Mouse (Mus musculus) neural tube, embryonic 13.5 days (tissue): ENCODE results near the gene Mslnl. TPM values are rescaled to one million over a fixed set of nuclear protein-coding genes. Genes with fewer than 3 reads are reported as not detected.
A peak's percentile ranks its signal among the peaks of the same experiment; 100 is the strongest.
"Not testable (repeated sequence)": the region's sequence is repeated elsewhere in the genome, so short reads cannot be mapped to it uniquely, and the experiment has no call there.

Experiments
- ATAC-seq: fragments of 200-750 bp; cut with Nextera tagmentation; 2 replicates; pipeline ENCODE4 v1.8.0; 2017; ENCODE audit warnings: low read depth, mild to moderate bottlenecking, moderate TSS enrichment, moderate library complexity
- H3K27ac ChIP-seq: fragments of 300-500 bp; sonication (generic); replicated peaks from 2 replicates; pipeline ENCODE4 v1.5.1; 2015; ENCODE audit warnings: moderate library complexity, mild to moderate bottlenecking, inconsistent platforms
- H3K27me3 ChIP-seq: fragments of 300-500 bp; sonication (generic); 2 replicates; pipeline ENCODE4 v1.6.1; 2015; ENCODE audit warnings: mild to moderate bottlenecking, inconsistent platforms
- H3K36me3 ChIP-seq: fragments of 300-500 bp; sonication (generic); 2 replicates; pipeline ENCODE4 v1.6.1; 2015; ENCODE audit warnings: mild to moderate bottlenecking, inconsistent platforms
- H3K4me1 ChIP-seq: fragments of 300-500 bp; sonication (generic); replicated peaks from 2 replicates; pipeline ENCODE4 v1.6.1; 2015; ENCODE audit warnings: inconsistent platforms
- H3K4me2 ChIP-seq: fragments of 300-500 bp; sonication (generic); 2 replicates; pipeline ENCODE4 v1.6.1; 2015; ENCODE audit warnings: inconsistent platforms, mild to moderate bottlenecking, moderate library complexity
- H3K4me3 ChIP-seq: fragments of 300-500 bp; sonication (generic); 2 replicates; pipeline ENCODE4 v1.5.1; 2015; ENCODE audit warnings: mild to moderate bottlenecking, inconsistent platforms
- H3K9ac ChIP-seq: fragments of 300-500 bp; sonication (generic); 2 replicates; pipeline ENCODE4 v1.6.1; 2015; ENCODE audit warnings: moderate library complexity, mild to moderate bottlenecking, inconsistent platforms
- H3K9me3 ChIP-seq: fragments of 300-500 bp; sonication (generic); 2 replicates; pipeline ENCODE4 v1.6.1; 2016; ENCODE audit warnings: inconsistent platforms
- WGBS: fragments of 180-500 bp; shearing (Covaris S2); methylation state at CpG from one replicate; pipeline ENCODE4 v1.1.7; 2015; 5-methylcytosine and 5-hydroxymethylcytosine counted together
- polyA plus RNA-seq: library from polyadenylated mRNA; unstranded; fragments of >200 nt; fragmentation: Nextera tagmentation; extraction: Ambion mirVana; gene quantifications from 2 replicates; pipeline ENCODE4 v1.2.1, GENCODE M21; 2015

The Mslnl gene
- polyA plus RNA-seq, 1 experiment from 2014 or later, result not detected

DNA sequence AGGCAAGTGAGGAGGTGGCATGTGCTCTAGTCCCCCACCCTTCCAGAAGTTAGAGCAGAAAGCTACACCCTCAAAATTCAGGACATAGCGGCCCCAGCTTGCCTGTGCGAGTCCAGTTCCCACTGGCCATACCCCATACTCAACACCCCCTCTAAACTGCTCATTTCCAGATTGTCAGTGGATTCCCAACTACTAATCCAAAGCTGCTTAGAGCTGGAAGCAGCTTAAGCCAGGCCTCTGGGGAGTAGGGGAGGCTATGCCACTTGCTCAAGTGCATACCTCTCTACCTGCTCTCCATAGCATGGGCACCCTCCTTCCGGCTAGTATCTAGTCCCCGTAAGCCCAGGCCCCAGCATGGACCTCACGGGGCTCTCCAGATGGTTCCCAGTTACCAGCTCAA lies 14.4 kb upstream of the Mslnl start:
- H3K4me1 ChIP-seq, result peaks cover 16% of the 10 kb centered on the region
- no peak overlapping the region for H3K9ac ChIP-seq
- ATAC-seq, result no peak
- H3K27me3 ChIP-seq, result peaks cover 21% of the 10 kb centered on the region
- H3K4me2 ChIP-seq, result no peak overlapping the region
- WGBS, result 94% methylated on average over 5 of the region's 5 CpGs
- no peak overlapping the region for H3K4me3 ChIP-seq
- H3K9me3 ChIP-seq, result no peaks in the 10 kb centered on the region
- H3K36me3 ChIP-seq, result 0 out of 2 replicates have a peak, but pooled peaks cover 5% of the 10 kb centered on the region
- H3K27ac ChIP-seq, result no peak overlapping the region

DNA sequence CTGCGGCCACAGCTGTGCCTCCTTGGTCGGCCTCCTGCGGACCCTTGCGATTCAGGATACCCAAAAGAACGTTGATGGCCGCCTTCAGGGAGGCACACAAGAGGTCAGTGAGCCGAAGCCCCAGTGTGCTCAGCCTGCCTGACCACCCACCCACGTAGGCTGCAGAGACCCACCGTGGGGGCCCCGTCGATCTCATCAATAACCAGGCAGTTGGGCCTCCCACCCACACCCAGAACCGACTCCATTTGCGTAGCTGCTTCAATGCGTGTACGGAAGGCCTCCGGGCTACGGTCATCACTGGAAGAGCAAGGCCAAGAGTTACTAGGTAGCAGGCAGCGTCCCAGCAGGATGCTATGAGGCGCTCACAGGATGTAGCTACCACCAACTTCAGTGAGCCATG lies 12.4 kb upstream of the Mslnl start:
- Histone ChIP-seq H3K4me3 (no peak overlapping the region), H3K9me3 (no peaks in the 10 kb centered on the region), H3K27me3 (peaks cover 1% of the 10 kb centered on the region; the same call in 1 of the 2 replicates), H3K4me1 (peaks cover 18% of the 10 kb centered on the region), H3K9ac (no peak overlapping the region), H3K36me3 (0 out of 2 replicates have a peak, but pooled peaks cover 5% of the 10 kb centered on the region), H3K4me2 (no peak overlapping the region), H3K27ac (no peak overlapping the region)
- 96% methylated on average over 19 of the region's 19 CpGs for WGBS
- ATAC-seq, result no peak

DNA sequence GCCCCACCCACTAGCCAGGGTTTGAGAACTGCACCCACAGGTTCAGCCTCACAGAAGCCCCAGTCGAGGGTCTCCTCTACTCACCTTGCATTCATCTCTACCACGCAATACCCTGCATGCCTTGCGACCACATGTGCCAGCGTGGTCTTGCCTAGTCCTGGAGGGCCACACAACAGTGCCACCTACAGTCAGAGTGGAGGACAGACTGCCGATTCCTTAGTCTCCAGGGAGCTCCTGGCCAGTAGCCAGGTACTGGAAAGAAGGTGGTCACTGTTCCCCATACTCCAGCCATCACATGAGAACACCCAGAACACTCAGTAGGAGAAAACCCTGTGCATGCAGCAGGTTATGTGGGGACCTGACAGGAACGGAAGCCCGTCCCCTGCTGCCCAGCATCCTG lies 11.9 kb upstream of the Mslnl start:
- Histone ChIP-seq H3K9me3 (no peaks in the 10 kb centered on the region), H3K4me3 (no peak overlapping the region), H3K4me2 (no peak overlapping the region), H3K27ac (no peak overlapping the region), H3K4me1 (peaks cover 22% of the 10 kb centered on the region), H3K9ac (no peak overlapping the region), H3K36me3 (0 out of 2 replicates have a peak, but pooled peaks cover 5% of the 10 kb centered on the region), H3K27me3 (no peaks in the 10 kb centered on the region)
- WGBS, result 80% methylated on average over 7 of the region's 7 CpGs
- ATAC-seq, result no peak

DNA sequence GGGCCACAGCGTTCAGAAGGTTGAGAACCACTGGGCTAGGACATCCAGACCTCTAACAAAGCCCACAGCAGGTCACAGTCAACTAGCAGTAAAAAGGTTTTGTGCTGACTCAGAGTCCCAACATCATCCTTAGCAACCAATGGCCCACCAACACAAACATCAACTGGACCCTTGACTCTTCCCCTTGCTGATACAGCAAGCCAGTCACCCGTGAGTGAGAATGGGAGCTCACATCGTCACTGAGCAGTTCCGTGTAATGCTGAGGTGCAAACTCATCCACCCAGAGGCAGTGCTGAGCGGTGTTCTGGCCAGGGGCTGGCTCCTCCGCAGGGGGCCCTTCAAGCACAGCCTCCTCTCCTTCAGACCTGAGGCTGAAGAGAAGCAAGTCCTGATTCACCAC lies 10.6 kb upstream of the Mslnl start:
- Histone ChIP-seq H3K4me2 (no peak overlapping the region), H3K27me3 (no peaks in the 10 kb centered on the region), H3K36me3 (peaks cover 8% of the 10 kb centered on the region), H3K27ac (no peak overlapping the region), H3K4me3 (no peak overlapping the region), H3K9me3 (no peaks in the 10 kb centered on the region), H3K4me1 (peaks cover 22% of the 10 kb centered on the region), H3K9ac (no peak overlapping the region)
- 77% methylated on average over 6 of the region's 6 CpGs for WGBS
- ATAC-seq, result no peak

- peaks cover 13% of the 10 kb centered on the region for H3K36me3 ChIP-seq
- peaks cover 25% of the 10 kb centered on the region for H3K4me1 ChIP-seq
- peak; percentile 98 for ATAC-seq
- H3K27ac ChIP-seq, result no peak within 1 kb of the TSS
- H3K9ac ChIP-seq, result peak within 1 kb of the TSS; percentile 87
- under 1% methylated on average over 37 of the region's 37 CpGs for WGBS
- no peaks in the 10 kb centered on the region for H3K9me3 ChIP-seq
- no peaks in the 10 kb centered on the region for H3K27me3 ChIP-seq
- H3K4me2 ChIP-seq, result peak within 1 kb of the TSS; percentile 88
- H3K4me3 ChIP-seq, result peak within 1 kb of the TSS; percentile 58
Measured at GRCm38 (mm10) chr17:25727265-25728008, 8.4 kb upstream of the Mslnl start, which contains the start of the genes Chtf18 and Rpusd1. Chtf18 (minus strand) TSS chr17:25727419. Rpusd1 (plus strand) TSS chr17:25727670.

- Histone ChIP-seq H3K4me1 (peaks cover 25% of the 10 kb centered on the region), H3K27ac (no peak overlapping the region), H3K9me3 (no peaks in the 10 kb centered on the region), H3K9ac (peak overlapping the region; percentile 87), H3K27me3 (no peaks in the 10 kb centered on the region), H3K4me2 (peak overlapping the region; percentile 88), H3K4me3 (peak overlapping the region; percentile 58), H3K36me3 (peaks cover 12% of the 10 kb centered on the region)
- ATAC-seq, result peak; percentile 4; the same call in 1 of the 2 replicates
- 28% methylated on average over 4 of the region's 4 CpGs for WGBS
Measured at GRCm38 (mm10) chr17:25728009-25728270, 7.9 kb upstream of the Mslnl start.

GRCm38 (mm10) chr17:25732082-25732481 lies 3.8 kb upstream of the Mslnl start:
- Histone ChIP-seq H3K36me3 (peaks cover 12% of the 10 kb centered on the region), H3K4me2 (no peak overlapping the region), H3K9me3 (no peaks in the 10 kb centered on the region), H3K4me1 (peaks cover 14% of the 10 kb centered on the region), H3K9ac (no peak overlapping the region), H3K4me3 (no peak overlapping the region), H3K27ac (no peak overlapping the region), H3K27me3 (no peaks in the 10 kb centered on the region)
- ATAC-seq, result no peak
- 14% methylated on average over 2 of the region's 2 CpGs for WGBS

GRCm38 (mm10) chr17:25735246-25735645 lies 596 bp upstream of the Mslnl start:
- Histone ChIP-seq H3K4me3 (no peak overlapping the region), H3K9me3 (no peaks in the 10 kb centered on the region), H3K27ac (no peak overlapping the region), H3K4me1 (0 out of 2 replicates have a peak, but pooled peaks cover 3% of the 10 kb centered on the region), H3K27me3 (no peaks in the 10 kb centered on the region), H3K9ac (no peak overlapping the region), H3K36me3 (peaks cover 10% of the 10 kb centered on the region), H3K4me2 (no peak overlapping the region)
- WGBS, result 86% methylated on average over 5 of the region's 5 CpGs
- ATAC-seq, result no peak

GRCm38 (mm10) chr17:25738861-25739260 lies 3.0 kb downstream of the Mslnl start:
- no peak overlapping the region for H3K4me2 ChIP-seq
- no peaks in the 10 kb centered on the region for H3K9me3 ChIP-seq
- H3K36me3 ChIP-seq, result no peaks in the 10 kb centered on the region
- no peaks in the 10 kb centered on the region for H3K27me3 ChIP-seq
- no peak for ATAC-seq
- H3K4me1 ChIP-seq, result no peaks in the 10 kb centered on the region
- H3K4me3 ChIP-seq, result no peak overlapping the region
- WGBS, result 88% methylated on average over 7 of the region's 7 CpGs
- no peak overlapping the region for H3K9ac ChIP-seq
- no peak overlapping the region for H3K27ac ChIP-seq

GRCm38 (mm10) chr17:25741471-25741870 lies 5.6 kb downstream of the Mslnl start:
- H3K27me3 ChIP-seq, result not testable (repeated sequence)
- 74% methylated on average over 12 of the region's 12 CpGs for whole genome bisulfite sequencing

GRCm38 (mm10) chr17:25743831-25744230 lies 8.0 kb downstream of the Mslnl start:
- WGBS, result 95% methylated on average over 9 of the region's 9 CpGs

More at GRCm38 (mm10) chr17:25741471-25741870, 5.6 kb downstream of the Mslnl start:
- H3K27ac ChIP-seq, H3K9me3 ChIP-seq, H3K4me1 ChIP-seq, ATAC-seq, H3K4me2 ChIP-seq, H3K9ac ChIP-seq, H3K36me3 ChIP-seq, H3K4me3 ChIP-seq: not testable (repeated sequence)

DNA sequence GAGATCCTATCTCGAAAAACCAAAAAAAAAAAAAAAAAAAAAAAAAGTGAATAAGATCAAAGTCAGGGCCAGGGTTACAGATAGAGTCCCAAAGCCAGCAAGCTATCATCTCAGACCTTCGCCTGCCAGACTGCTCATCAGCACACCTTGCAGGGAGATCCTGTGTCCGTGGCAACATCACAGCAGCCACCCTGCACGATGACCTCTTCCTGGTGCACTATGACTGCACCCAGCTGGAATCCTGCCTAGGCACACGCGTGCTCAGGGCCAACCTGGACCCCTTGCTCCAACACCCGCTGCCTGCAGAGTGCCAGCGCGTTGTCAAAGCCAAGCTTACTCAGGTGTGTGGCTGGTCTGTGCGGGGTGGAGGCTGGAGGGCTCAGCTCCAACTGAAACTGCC lies 8.5 kb downstream of the Mslnl start:
- Histone ChIP-seq H3K27me3 (no peaks in the 10 kb centered on the region; the same call in 1 of the 2 replicates), H3K27ac (no peak overlapping the region), H3K4me2 (no peak overlapping the region), H3K36me3 (no peaks in the 10 kb centered on the region), H3K4me3 (no peak overlapping the region), H3K4me1 (no peaks in the 10 kb centered on the region), H3K9ac (no peak overlapping the region), H3K9me3 (no peaks in the 10 kb centered on the region)
- 85% methylated on average over 10 of the region's 10 CpGs for WGBS
- ATAC-seq, result no peak

More at GRCm38 (mm10) chr17:25743831-25744230, 8.0 kb downstream of the Mslnl start:
- Histone ChIP-seq H3K4me2 (no peak overlapping the region), H3K27me3 (no peaks in the 10 kb centered on the region; the same call in 1 of the 2 replicates), H3K36me3 (no peaks in the 10 kb centered on the region), H3K9me3 (no peaks in the 10 kb centered on the region), H3K4me1 (no peaks in the 10 kb centered on the region), H3K4me3 (no peak overlapping the region), H3K27ac (no peak overlapping the region), H3K9ac (no peak overlapping the region)
- ATAC-seq, result no peak

DNA sequence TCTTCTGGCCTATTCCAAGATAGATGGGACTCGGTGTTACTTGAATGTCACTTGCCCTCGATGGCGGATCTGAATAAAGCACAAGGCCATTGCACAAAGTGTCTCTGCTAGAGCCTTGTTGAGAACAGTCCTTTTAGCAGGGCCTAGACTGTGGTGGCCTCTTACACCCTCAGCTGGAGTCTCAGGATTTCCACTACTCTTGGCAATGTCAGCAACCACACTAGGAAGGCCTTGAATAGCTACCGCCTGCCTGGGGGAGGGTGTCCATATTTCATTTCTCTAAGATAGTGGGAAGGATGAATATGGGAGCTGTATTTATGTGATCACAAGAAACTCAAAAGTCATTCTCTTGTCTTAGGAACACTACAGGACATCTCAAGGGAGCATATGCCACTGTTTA lies 12.4 kb downstream of the Mslnl start:
- no peak overlapping the region for H3K9ac ChIP-seq
- H3K4me1 ChIP-seq, result peaks cover 8% of the 10 kb centered on the region
- H3K27ac ChIP-seq, result no peak overlapping the region
- no peaks in the 10 kb centered on the region for H3K9me3 ChIP-seq
- ATAC-seq, result no peak
- WGBS, result 91% methylated on average over 4 of the region's 4 CpGs
- H3K27me3 ChIP-seq, result no peaks in the 10 kb centered on the region; the same call in 1 of the 2 replicates
- H3K4me3 ChIP-seq, result no peak overlapping the region
- H3K36me3 ChIP-seq, result no peaks in the 10 kb centered on the region
- no peak overlapping the region for H3K4me2 ChIP-seq
